Mouse (Mus musculus) right cerebral cortex, adult 18-20 months (tissue): ENCODE data around the gene Cenph.
A peak's percentile ranks its signal among the peaks of the same experiment; 100 is the strongest.
"Not testable (repeated sequence)": the region's sequence is repeated elsewhere in the genome, so short reads cannot be mapped to it uniquely, and the experiment has no call there.

Experiments used
- DNase-seq: peaks from one replicate; pipeline ENCODE4 v3.0.0; 2022; ENCODE audit warnings: mixed read lengths

The Cenph gene

DNA sequence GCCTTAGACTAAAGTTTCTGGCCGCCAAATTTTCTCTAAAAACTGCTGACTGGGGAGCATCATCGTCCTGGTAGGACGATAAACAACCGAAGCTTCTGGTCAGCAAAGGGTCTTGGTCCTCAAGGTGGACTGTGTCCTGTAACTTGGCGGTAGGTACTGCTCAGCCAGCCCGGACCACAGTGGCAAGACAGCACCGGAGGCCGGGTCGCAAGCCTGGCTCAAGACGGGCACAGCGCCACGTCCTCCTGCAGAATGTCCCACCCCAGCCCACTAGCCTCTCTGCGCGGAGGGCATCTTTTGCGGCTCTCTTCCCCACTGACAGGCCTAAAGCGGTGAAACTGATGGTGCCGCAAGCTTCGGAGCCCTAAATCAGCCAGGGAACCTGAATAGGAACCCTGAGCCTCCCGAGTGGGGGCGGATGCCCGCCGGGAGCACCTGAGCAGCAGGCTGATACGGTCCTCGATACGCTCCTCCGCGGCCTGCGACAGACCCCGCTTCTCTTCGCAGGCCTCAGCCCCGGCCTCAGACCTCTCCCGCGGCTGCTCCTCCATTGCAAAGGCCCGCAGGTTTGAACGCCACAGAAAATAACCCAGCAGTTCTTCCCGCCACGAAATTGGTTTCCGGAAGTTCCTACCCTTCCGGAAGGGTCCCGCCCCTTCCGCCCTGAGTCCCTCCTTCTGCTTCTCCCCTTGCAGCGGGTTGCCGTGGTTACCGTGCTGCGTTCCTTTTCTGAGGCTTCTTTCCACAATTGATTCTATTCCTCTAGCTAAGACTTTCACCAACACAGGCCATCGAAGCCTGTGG, at the start of gene Cenph:
Gene Cenph, minus strand, starts transcription at position 648 of the 804 bp plus-strand sequence.
- DNase-seq, result peak; percentile 86

DNA sequence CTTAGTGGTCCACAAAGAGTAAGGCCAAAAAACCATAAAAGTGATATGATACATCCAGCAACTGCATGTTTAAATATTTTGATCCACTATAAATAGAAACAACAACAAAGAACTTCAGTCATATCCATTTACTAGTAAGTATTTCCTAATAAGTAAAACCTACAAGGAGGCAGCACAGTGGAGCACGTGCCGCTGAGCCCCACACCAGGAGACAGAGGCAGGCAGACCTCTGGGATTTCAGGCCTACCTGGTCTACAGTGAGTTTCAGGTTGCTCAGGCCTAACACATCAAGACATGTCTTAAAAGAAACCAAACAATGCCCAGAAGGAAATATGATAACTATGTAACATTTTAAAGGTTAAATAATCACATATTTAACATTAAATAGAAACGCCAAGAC, 49.2 kb upstream of the Cenph start:
- no peak for DNase-seq

- no peak for DNase-seq
Measured at GRCm38 (mm10) chr13:100824306-100824705, 48.6 kb upstream of the Cenph start.

- no peak for DNase-seq
Measured at GRCm38 (mm10) chr13:100823863-100824262, 48.2 kb upstream of the Cenph start.

DNA sequence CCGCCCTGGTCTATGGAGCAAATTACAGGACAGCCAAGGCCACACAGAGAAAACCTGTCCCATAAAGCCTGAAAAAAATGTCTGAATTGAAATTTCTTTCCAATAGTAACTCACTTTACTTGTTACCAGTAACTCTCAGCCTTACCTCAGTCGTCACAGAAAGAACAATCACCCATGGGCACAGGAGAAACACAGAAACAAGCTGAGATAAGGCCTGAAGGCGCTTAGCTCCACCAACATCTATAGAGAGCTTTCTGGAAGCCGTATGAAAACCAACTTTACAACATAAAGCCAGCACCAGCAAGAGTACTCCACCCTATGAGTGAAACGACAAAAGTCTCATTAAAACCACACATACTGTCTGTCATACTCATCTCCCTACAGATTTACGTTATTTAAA, 38.8 kb upstream of the Cenph start:
- no peak for DNase-seq

GRCm38 (mm10) chr13:100805776-100806175, 30.1 kb upstream of the Cenph start:
- no peak for DNase-seq

DNA sequence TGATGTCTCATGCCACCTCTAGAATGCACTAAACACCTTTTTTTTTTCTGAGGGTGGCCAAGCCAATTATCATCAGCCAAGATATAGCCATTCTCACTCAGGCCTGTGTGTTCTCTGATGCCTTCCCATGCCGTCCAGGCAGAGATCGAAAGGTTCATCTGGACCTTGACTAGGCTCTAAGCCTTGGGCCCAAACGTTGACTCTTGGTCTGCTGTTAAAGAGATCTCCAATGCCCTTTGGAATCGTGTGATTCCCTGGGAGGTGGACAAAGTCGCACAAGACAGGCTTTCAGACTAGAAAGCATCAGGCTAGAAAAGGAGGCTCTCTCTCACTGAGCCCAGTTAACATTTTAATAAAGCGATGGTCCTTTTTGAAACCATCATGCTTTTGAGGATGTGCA, 21.5 kb upstream of the Cenph start:
- no peak for DNase-seq

- no peak for DNase-seq
Measured at GRCm38 (mm10) chr13:100789083-100789482, 13.4 kb upstream of the Cenph start.

DNA sequence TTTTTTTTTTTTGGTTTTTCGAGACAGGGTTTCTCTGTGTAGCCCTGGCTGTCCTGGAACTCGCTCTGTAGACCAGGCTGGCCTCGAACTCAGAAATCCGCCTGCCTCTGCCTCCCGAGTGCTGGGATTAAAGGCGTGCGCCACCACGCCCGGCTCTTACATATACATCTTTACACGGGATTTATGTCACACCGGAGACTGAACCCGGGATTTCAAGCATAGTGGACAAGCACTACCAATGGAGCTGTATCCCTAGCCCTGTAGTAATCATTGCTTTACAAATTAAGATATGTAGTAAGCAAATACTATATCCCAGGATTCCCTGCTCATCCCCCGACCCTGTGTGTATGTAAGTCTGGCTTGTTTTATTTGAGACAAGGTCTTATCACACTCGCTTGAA, 12.4 kb upstream of the Cenph start:
- not testable (repeated sequence) for DNase-seq

GRCm38 (mm10) chr13:100787316-100788010, 11.8 kb upstream of the Cenph start:
- no peak for DNase-seq

DNA sequence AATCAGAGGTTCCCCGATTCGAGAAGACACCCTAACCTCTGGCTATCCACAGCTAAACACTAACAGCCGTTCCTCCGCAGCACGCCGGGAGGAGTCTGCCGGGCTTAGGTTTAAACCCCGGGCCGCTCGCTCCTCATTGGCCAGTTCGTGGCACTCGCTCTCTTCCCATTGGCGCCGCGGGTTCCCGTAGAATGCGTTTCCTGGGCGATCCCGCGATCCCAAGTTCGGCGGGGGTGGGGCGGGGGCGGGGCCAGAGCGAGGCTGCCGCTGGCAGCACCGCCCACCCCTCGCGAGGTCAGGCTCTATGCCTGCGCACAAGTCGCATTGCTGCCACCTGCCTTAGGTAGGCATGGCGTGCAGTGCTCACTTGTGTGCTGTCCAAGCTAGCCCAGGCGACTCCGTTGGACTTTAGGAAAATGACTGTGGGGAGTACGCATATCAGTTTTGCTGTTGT, 10.7 kb upstream of the Cenph start, which contains the start of gene Ccnb1:
Gene Ccnb1, minus strand, starts transcription at position 157 of the 454 bp plus-strand sequence.
- DNase-seq, result peak; percentile 89

- DNase-seq, result no peak
Measured at GRCm38 (mm10) chr13:100785806-100786413, 10.2 kb upstream of the Cenph start.

DNA sequence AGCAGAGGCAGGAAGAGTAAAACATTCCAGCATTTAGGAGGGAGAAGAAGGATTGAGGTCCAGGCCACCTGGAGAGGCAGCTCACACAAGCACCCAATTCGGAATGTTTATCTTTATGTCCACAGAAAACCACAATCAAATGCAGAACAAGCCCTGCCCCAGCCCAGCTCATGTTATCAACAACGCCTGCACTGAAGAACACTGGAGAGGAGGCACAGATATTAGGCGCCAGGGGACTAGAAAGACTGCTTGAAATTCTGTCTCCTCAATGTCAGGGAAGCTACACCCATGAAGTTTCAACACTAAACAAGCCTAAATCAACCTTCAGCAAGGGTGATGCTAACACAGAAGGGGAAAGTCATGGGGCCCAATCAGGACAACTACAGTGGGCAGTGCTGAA, 1.8 kb upstream of the Cenph start:
- no peak for DNase-seq

DNA sequence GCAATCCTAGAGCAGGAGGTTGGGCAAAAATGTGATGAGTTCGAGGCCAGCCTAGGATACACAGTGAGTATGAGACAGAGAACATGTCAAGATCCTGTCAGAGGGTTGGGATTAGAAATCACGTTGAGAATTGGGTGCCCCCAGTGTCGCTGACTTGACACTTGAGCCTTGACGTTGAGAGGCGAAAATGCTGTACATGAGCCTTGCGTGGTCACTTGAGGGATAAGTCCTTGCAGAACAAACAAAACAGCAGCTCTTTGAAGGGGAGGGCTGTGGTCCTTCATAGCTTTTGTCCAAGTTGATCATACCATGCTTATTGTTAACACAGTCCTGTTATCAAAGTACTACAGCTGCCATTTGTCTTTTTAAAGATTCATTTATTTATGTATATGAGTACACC, 1.0 kb upstream of the Cenph start:
- DNase-seq, result no peak

GRCm38 (mm10) chr13:100776056-100776419, 339 bp upstream of the Cenph start:
- no peak for DNase-seq

GRCm38 (mm10) chr13:100774704-100775103, 995 bp downstream of the Cenph start:
- no peak for DNase-seq

DNA sequence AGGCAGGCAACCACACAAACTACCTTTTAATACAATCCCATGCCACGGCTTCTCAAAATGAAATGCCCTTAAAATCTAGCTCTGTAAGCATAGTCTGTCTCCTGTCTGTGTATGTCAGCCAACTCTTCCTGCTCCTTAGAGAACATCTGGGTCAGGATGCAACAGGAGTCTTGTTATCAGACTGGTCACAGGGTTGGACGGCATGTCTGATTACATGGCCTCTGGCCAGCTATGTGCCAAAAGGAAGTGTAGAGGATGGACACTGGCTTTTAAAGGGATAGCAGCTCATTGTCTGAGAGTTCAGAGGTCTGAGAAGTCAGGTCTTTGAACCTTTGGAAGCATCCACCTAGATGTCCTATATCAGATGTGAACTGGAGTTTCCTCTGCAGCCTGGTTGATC, 20.4 kb downstream of the Cenph start:
- no peak for DNase-seq

DNA sequence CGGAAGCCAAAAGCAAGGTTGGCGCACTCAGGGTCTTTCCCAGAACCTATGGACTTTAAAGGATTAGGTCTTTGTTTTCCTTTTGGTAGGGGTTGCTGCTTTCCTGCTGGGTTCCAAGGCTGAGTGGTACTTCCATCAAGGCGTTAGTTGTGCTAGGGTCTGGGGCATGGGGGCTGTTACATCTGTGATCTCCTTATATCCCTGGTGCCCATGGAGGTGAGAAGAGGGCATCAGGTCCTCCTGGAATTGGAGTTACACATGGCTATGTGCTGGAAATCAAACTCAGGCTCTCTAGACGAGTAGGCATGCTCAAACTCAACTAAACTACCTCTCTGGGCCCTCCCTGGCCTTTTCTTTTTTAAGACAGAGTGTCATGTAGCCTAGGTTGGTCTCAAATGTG, 21.5 kb downstream of the Cenph start:
- no peak for DNase-seq

- no peak for DNase-seq
Measured at GRCm38 (mm10) chr13:100753011-100753410, 22.7 kb downstream of the Cenph start.

- no peak for DNase-seq
Measured at GRCm38 (mm10) chr13:100752529-100752928, 23.2 kb downstream of the Cenph start.

DNA sequence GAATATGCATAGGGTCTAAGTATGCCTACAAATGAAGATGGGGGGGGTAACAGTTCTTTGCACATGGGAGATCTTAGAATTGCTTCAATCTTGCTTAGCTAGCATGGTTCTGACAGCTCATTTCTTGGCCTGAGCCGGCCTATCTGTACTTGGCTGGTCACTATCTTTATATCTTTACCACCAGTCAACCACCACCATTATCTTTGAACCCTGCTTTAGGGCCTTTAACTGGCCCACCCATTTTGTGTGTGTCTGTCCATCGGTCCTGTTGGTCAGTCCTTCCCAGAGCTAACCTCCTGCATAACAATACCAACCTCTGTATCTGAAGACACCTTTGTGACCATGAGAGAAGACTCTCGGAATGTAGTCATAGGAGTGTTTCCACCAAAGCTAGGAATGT, 24.3 kb downstream of the Cenph start:
- DNase-seq, result no peak

DNA sequence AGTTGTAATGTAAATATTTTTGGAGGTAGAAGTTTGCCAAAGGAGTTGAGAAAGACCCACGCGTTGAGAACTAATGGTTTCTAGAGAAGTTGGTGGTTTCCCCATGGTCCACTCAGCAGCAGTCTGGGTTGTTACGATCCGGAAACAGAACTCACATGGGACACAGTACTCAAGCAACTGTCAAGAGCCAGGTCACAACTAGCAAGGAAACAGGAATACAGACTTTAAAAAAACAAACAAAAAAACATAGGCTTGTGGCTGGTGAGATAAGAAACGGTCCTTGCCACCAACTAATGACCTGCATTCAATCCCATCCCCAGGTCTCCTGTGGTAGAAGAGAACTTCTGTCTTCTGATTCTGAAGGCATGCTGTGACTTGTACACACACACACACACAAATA, 24.9 kb downstream of the Cenph start:
- no peak for DNase-seq

GRCm38 (mm10) chr13:100748638-100749037, 27.1 kb downstream of the Cenph start:
- DNase-seq, result no peak

DNA sequence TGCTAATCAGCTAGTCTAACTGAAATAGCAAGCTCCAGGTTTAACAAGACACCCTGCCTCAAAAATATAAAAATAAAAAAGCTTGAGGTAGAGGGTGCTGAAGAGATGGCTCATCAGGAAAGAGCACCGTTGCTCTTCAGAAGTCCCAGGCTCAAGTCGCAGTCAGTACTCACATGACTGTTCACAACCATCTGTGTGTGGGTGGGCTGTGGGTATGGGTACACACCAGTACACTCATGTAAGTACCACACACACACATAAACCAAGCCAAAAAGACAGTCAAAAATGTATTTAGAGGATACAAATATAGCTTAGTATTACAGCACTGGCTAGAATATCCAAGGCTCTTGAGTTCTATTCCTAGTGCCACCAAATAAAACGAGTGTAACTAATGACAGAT, 29.6 kb downstream of the Cenph start:
- DNase-seq, result peak; percentile 66
